Mouse (Mus musculus): ENCODE measurements at regions not wholly inside any gene's neighbourhood (a gene's known extent, or its start where the extent isn't known, plus 50 kb on each side); places are given as distances from the start of the nearest gene placed in this dataset.

DNA sequence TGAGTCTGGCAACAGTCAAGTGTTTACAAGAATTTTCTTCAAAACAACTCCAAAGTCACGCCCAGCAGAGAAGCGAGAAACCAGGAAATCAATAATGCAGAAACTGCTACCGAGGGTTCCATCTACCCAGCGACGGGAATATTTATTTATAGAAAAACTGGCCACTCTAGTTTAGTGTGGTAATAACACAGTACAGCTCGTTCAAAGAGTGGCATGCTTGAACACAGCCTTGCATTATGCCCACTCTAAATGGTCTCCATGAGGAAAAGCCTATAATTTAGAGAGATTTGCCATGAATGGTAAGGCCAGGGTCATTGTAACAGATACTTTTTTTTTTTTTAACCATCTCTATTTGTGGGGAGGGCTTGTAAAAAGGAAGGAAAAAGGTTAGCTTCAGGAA is 67.8 kb upstream of the Tent5a start:
- no peak for ATAC-seq (ENCODE audit: insufficient read depth, low FRiP score, low read depth)
- no peaks in the 10 kb centered on the region for H3K9me3 ChIP-seq

DNA sequence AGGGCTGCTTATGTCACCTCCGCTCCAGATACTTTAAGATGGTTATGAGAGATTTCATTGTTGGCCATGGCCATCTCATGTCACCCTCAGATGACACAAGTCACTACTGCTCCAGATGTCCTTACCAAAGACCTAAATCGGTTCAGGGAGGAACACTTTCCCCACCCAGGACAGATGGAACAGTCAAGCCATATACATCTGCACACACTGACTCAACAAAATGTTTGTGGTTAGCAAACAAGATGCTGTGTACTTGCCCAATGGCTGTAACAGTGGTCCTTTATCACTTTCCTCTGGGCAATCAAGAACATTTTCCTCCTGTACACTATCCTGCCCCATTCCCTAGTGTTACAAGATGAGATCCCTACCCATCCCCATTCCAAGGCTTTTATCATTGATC is 64.1 kb upstream of the Tent5a start:
- no peaks in the 10 kb centered on the region for H3K27me3 ChIP-seq (replicated peaks)
- no peaks in the 10 kb centered on the region for H3K9me3 ChIP-seq
- H3K36me3 ChIP-seq = no peaks in the 10 kb centered on the region
- 88% methylated on average over 2 of the region's 2 CpGs for WGBS
- no peak overlapping the region for H3K4me2 ChIP-seq
- H3K9ac ChIP-seq = no peak overlapping the region
- no peak overlapping the region for H3K4me3 ChIP-seq (replicated peaks)
- no peaks in the 10 kb centered on the region for H3K4me1 ChIP-seq
- no peak overlapping the region for H3K27ac ChIP-seq
- ATAC-seq (ENCODE audit: insufficient read depth, low FRiP score, low read depth) = no peak

More for the DNA sequence above, 67.8 kb upstream of the Tent5a start:
- no peaks in the 10 kb centered on the region for H3K4me1 ChIP-seq
- no peak overlapping the region for H3K9ac ChIP-seq
- H3K4me2 ChIP-seq = no peak overlapping the region
- no peaks in the 10 kb centered on the region for H3K27me3 ChIP-seq (replicated peaks)
- H3K4me3 ChIP-seq (replicated peaks) = no peak overlapping the region
- no peak overlapping the region for H3K27ac ChIP-seq
- 41% methylated on average over 6 of the region's 6 CpGs for WGBS
- H3K36me3 ChIP-seq = no peaks in the 10 kb centered on the region

GRCm38 (mm10) chr9:85388775-85389393 is 61.7 kb upstream of the Tent5a start:
- Histone ChIP-seq H3K4me1 (no peaks in the 10 kb centered on the region), H3K4me2 (no peak overlapping the region), H3K4me3 (replicated peaks) (no peak overlapping the region), H3K9me3 (no peaks in the 10 kb centered on the region), H3K9ac (no peak overlapping the region), H3K27me3 (replicated peaks) (no peaks in the 10 kb centered on the region), H3K36me3 (no peaks in the 10 kb centered on the region), H3K27ac (no peak overlapping the region)
- no peak for ATAC-seq (ENCODE audit: insufficient read depth, low FRiP score, low read depth)
- WGBS = 79% methylated on average over 7 of the region's 7 CpGs

- H3K4me2 ChIP-seq = no peak overlapping the region
- no peaks in the 10 kb centered on the region for H3K27me3 ChIP-seq (replicated peaks)
- H3K9me3 ChIP-seq = no peaks in the 10 kb centered on the region
- H3K27ac ChIP-seq = no peak overlapping the region
- H3K36me3 ChIP-seq = no peaks in the 10 kb centered on the region
- no peak overlapping the region for H3K9ac ChIP-seq
- H3K4me3 ChIP-seq (replicated peaks) = no peak overlapping the region
- no peak for ATAC-seq (ENCODE audit: insufficient read depth, low FRiP score, low read depth)
- WGBS = 70% methylated on average over 2 of the region's 2 CpGs
- no peaks in the 10 kb centered on the region for H3K4me1 ChIP-seq
Observed at GRCm38 (mm10) chr9:85382413-85382812, 55.3 kb upstream of the Tent5a start.

- no peak for ATAC-seq (ENCODE audit: insufficient read depth, low FRiP score, low read depth)
- Histone ChIP-seq H3K9ac (no peak overlapping the region), H3K4me2 (no peak overlapping the region), H3K4me3 (replicated peaks) (no peak overlapping the region), H3K27me3 (replicated peaks) (no peaks in the 10 kb centered on the region), H3K36me3 (no peaks in the 10 kb centered on the region), H3K9me3 (no peaks in the 10 kb centered on the region), H3K4me1 (no peaks in the 10 kb centered on the region), H3K27ac (no peak overlapping the region)
- 79% methylated on average over 5 of the region's 5 CpGs for WGBS
Observed at GRCm38 (mm10) chr9:85380756-85381155, 53.6 kb upstream of the Tent5a start.

DNA sequence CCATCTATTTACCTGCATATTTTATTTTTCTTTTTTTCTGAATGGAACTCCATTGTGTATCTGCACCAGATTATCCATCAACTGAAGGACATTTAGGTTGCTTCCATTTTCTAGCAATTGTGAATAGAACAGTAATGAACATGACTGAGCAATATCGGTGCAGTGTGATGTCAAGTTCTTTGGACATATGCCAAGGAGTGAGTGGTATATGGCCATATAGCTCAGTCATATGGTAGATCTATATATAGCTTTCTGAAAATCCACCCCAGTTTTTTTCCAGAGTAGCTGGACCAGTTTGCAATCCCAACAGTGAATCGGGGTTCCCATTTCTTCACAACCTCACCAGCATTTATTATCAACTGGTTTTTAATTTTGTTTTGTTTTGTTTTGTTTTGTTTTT is 52.0 kb upstream of the Tent5a start:
- Histone ChIP-seq H3K27ac (no peak overlapping the region), H3K4me3 (replicated peaks) (no peak overlapping the region), H3K36me3 (no peaks in the 10 kb centered on the region), H3K4me2 (no peak overlapping the region), H3K9ac (no peak overlapping the region), H3K4me1 (no peaks in the 10 kb centered on the region), H3K9me3 (no peaks in the 10 kb centered on the region), H3K27me3 (replicated peaks) (no peaks in the 10 kb centered on the region)
- 77% methylated on average over 2 of the region's 2 CpGs for WGBS
- ATAC-seq (ENCODE audit: insufficient read depth, low FRiP score, low read depth) = no peak
